10 mouse cellular contexts compared by ENCODE assay signal in the genomic region with DNA sequence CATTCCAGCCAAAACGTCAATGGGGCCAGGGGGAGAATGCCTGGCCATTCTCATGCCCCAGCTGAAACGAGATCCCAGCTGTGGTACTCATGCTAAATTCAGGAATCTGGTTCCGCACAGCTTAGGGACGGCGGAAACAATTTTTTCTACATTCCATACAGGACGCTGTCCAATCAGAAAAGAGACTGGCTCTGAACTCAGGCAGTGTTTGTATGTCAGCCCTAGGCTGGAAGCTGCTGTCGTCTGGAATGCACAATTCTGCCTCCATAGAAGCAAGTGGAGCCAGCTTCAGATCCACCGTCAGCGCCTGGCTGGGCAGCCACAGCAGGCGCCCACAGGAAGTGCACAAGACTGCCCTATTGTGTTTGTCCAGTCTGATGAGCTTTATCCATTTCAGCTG. TPM values are rescaled to one million over a fixed set of nuclear protein-coding genes. Genes with fewer than 3 reads are reported as not detected.
DNase-seq lines count a peak whose midpoint lies in the region; ATAC-seq lines count a peak whose summit lies in the region.
"Had no signal": no experiment of that assay in that cellular context is flagged by ENCODE, and none has a peak within 500 bp of the region (broad histone marks: within the 10 kb centered on the region; RNA-seq: fewer than 3 reads in every experiment).

No protein-coding gene starts in this region.

- ATAC-seq in hindbrain, embryonic 15.5 days (ENCODE audit: low FRiP score, low read depth), result 0 out of 2 replicates have a peak, but pooled peaks have one; percentile 16
- peak; percentile 74 for ATAC-seq in lung, embryonic 15.5 days (ENCODE audit: borderline replicate concordance, extremely low read depth, low FRiP score, low TSS enrichment)
- peak; percentile 71; the same call in 1 of the 2 replicates for ATAC-seq in stomach, embryonic 15.5 days (ENCODE audit: insufficient read depth, low FRiP score, low read depth)

- H3K27me3 ChIP-seq in hindbrain, embryonic 15.5 days, result no peaks in the 10 kb centered on the region
- no peaks in the 10 kb centered on the region for H3K27me3 ChIP-seq in lung, embryonic 15.5 days
- H3K27me3 ChIP-seq in stomach, embryonic 15.5 days (replicated peaks), result no peaks in the 10 kb centered on the region

- peaks cover 7% of the 10 kb centered on the region for H3K4me1 ChIP-seq in hindbrain, embryonic 15.5 days (replicated peaks)
- peaks cover 38% of the 10 kb centered on the region for H3K4me1 ChIP-seq in lung, embryonic 15.5 days
- peaks cover 12% of the 10 kb centered on the region for H3K4me1 ChIP-seq in stomach, embryonic 15.5 days

- no peak overlapping the region for H3K4me3 ChIP-seq in hindbrain, embryonic 15.5 days
- H3K4me3 ChIP-seq in lung, embryonic 15.5 days, result no peak overlapping the region
- H3K4me3 ChIP-seq in stomach, embryonic 15.5 days (replicated peaks), result no peak overlapping the region

- WGBS in hindbrain, embryonic 15.5 days, result 17% methylated on average over 10 of the region's 10 CpGs
- 3% methylated on average over 10 of the region's 10 CpGs for WGBS in lung, embryonic 15.5 days
- WGBS in stomach, embryonic 15.5 days, result 14% methylated on average over 10 of the region's 10 CpGs

- H3K4me2 ChIP-seq in hindbrain, embryonic 15.5 days, result no peak overlapping the region
- H3K4me2 ChIP-seq in lung, embryonic 15.5 days, result peak overlapping the region; percentile 16; the same call in 1 of the 2 replicates
- 0 out of 2 replicates have a peak overlapping the region, but pooled peaks have one; percentile 14 for H3K4me2 ChIP-seq in stomach, embryonic 15.5 days

- H3K27ac ChIP-seq in hindbrain, embryonic 15.5 days (replicated peaks), result no peak overlapping the region; the same call in 1 of the 2 replicates
- H3K27ac ChIP-seq in lung, embryonic 15.5 days, result peak overlapping the region; percentile 89
- H3K27ac ChIP-seq in stomach, embryonic 15.5 days, result peak overlapping the region; percentile 82
- H3K27ac ChIP-seq: liver, embryonic 14.5 days had no signal

- no peaks in the 10 kb centered on the region for H3K9me3 ChIP-seq in hindbrain, embryonic 15.5 days
- no peaks in the 10 kb centered on the region for H3K9me3 ChIP-seq in lung, embryonic 15.5 days
- no peaks in the 10 kb centered on the region for H3K9me3 ChIP-seq in stomach, embryonic 15.5 days
- H3K9me3 ChIP-seq: G1E had no signal

- DNase-seq in kidney, adult 18-20 months, result peak; percentile 20
- DNase-seq in kidney, adult 9 months, result no peak
- DNase-seq in urinary bladder, postnatal 10 days (ENCODE audit: low spot score), result no peak
- no peak for DNase-seq in adrenal gland, postnatal 4 days (ENCODE audit: low spot score in 2 of 2)
- DNase-seq in adrenal gland, postnatal 10 days, result no peak

- no peaks in the 10 kb centered on the region for H3K36me3 ChIP-seq in hindbrain, embryonic 15.5 days
- H3K36me3 ChIP-seq in lung, embryonic 15.5 days, result no peaks in the 10 kb centered on the region
- H3K36me3 ChIP-seq in stomach, embryonic 15.5 days, result no peaks in the 10 kb centered on the region
- H3K36me3 ChIP-seq: G1E had no signal

- H3K9ac ChIP-seq in hindbrain, embryonic 15.5 days, result no peak overlapping the region
- H3K9ac ChIP-seq in lung, embryonic 15.5 days, result no peak overlapping the region
- H3K9ac ChIP-seq in stomach, embryonic 15.5 days, result no peak overlapping the region
- H3K9ac ChIP-seq: liver, embryonic 14.5 days had no signal

RNA-seq across cellular contexts. Expression of gene Gpsm1, which starts 5.6 kb away (rescaled TPM):
- 177 and 199 TPM in 2 replicates for polyA plus RNA-seq in hindbrain, embryonic 15.5 days (2015; fragmentation: Nextera tagmentation; extraction: Ambion mirVana)
- 54.6 and 55.3 TPM in 2 replicates for polyA plus RNA-seq in lung, embryonic 15.5 days (2015; fragmentation: Nextera tagmentation; extraction: Ambion mirVana)
- polyA plus RNA-seq in stomach, embryonic 15.5 days (2015; fragmentation: Nextera tagmentation; extraction: Ambion mirVana), result 34.6 and 35.8 TPM in 2 replicates
- total RNA-seq in adrenal gland, postnatal 4 days (2021), result 10 to 100 TPM; 33.7 to 39.7 TPM
- total RNA-seq in adrenal gland, postnatal 10 days (2021), result 10 to 100 TPM; 15.7 to 19.3 TPM

RNA-seq across cellular contexts. Expression of gene Ccdc187, which starts 15.4 kb away (rescaled TPM):
- polyA plus RNA-seq in hindbrain, embryonic 15.5 days (2015; fragmentation: Nextera tagmentation; extraction: Ambion mirVana), result 0.16 and 0.25 TPM in 2 replicates
- 0.31 and 0.34 TPM in 2 replicates for polyA plus RNA-seq in lung, embryonic 15.5 days (2015; fragmentation: Nextera tagmentation; extraction: Ambion mirVana)
- 0.57 and 0.61 TPM in 2 replicates for polyA plus RNA-seq in stomach, embryonic 15.5 days (2015; fragmentation: Nextera tagmentation; extraction: Ambion mirVana)
- 1 to 10 TPM; 3.1 TPM for total RNA-seq in adrenal gland, postnatal 4 days (2021)
- 1 to 10 TPM in 1 of 2 experiments, under 1 TPM in 1; 0.81 to 1.5 TPM for total RNA-seq in adrenal gland, postnatal 10 days (2021)
- polyA plus RNA-seq: G1E had no signal

RNA-seq across cellular contexts. Expression of gene Dnlz, which starts 42.2 kb away (rescaled TPM):
- polyA plus RNA-seq in hindbrain, embryonic 15.5 days (2015; fragmentation: Nextera tagmentation; extraction: Ambion mirVana), result 28.3 and 32.6 TPM in 2 replicates
- polyA plus RNA-seq in lung, embryonic 15.5 days (2015; fragmentation: Nextera tagmentation; extraction: Ambion mirVana), result 25.5 and 27.3 TPM in 2 replicates
- polyA plus RNA-seq in stomach, embryonic 15.5 days (2015; fragmentation: Nextera tagmentation; extraction: Ambion mirVana), result 22.2 and 25.1 TPM in 2 replicates
- total RNA-seq in adrenal gland, postnatal 4 days (2021), result 10 to 100 TPM; 17.5 to 18.6 TPM
- 10 to 100 TPM; 18.5 to 20.2 TPM for total RNA-seq in adrenal gland, postnatal 10 days (2021)

RNA-seq across cellular contexts. Expression of gene Card9, which starts 51.0 kb away (rescaled TPM):
- polyA plus RNA-seq in hindbrain, embryonic 15.5 days (2015; fragmentation: Nextera tagmentation; extraction: Ambion mirVana), result 1.5 and 3.2 TPM in 2 replicates
- polyA plus RNA-seq in lung, embryonic 15.5 days (2015; fragmentation: Nextera tagmentation; extraction: Ambion mirVana), result 1.7 and 3.0 TPM in 2 replicates
- polyA plus RNA-seq in stomach, embryonic 15.5 days (2015; fragmentation: Nextera tagmentation; extraction: Ambion mirVana), result 1.6 and 1.8 TPM in 2 replicates
- total RNA-seq in adrenal gland, postnatal 4 days (2021), result 1 to 10 TPM; 1.1 to 1.2 TPM
- total RNA-seq in adrenal gland, postnatal 10 days (2021), result 1 to 10 TPM; 1.5 to 2.2 TPM

Comparison
In these comparisons a context has a peak if more than half of its experiments do, and no peak if none do; other contexts are left out.
1. ATAC-seq: peak in every context shown above with its lines; median percentile 74 in lung, embryonic 15.5 days; 71 in stomach, embryonic 15.5 days; 16 in hindbrain, embryonic 15.5 days.